Mouse (Mus musculus) T-helper 1 cell (primary cell): Measurements from ENCODE around the gene Gpr35.
"Not testable (repeated sequence)": the region's sequence is repeated elsewhere in the genome, so short reads cannot be mapped to it uniquely, and the experiment has no call there.

ENCODE experiments used
- in situ Hi-C: fragments of 300-600 bp; cut with MboI, MseI; formaldehyde crosslinking; loops from one replicate; pipeline ENCODE4 v1.15.1; 2025; ENCODE audit warnings: high pct_unique_total_duplicates

Gene Gpr35

GRCm38 (mm10) chr1:92933611-92934010, 17.1 kb upstream of the Gpr35 start:
- in situ Hi-C loops, result loop anchor here (25.0 kb wide), 1 partner anchor 1529 kb away; no protein-coding TSS in a partner anchor

- in situ Hi-C loops, result loop anchor here (25.0 kb wide), 1 partner anchor 1528 kb away; no protein-coding TSS in a partner anchor
Observed at GRCm38 (mm10) chr1:92934182-92934827, 16.4 kb upstream of the Gpr35 start, which contains the start of gene Capn10. Capn10 (plus strand) TSS chr1:92934376.

GRCm38 (mm10) chr1:92935054-92935962, 15.4 kb upstream of the Gpr35 start:
- in situ Hi-C loops, result loop anchor here (25.0 kb wide), 1 partner anchor 1527 kb away; no protein-coding TSS in a partner anchor

GRCm38 (mm10) chr1:92935977-92936376, 14.7 kb upstream of the Gpr35 start:
- in situ Hi-C loops, result loop anchor here (25.0 kb wide), 1 partner anchor 1526 kb away; no protein-coding TSS in a partner anchor

- in situ Hi-C loops, result loop anchor here (25.0 kb wide), 1 partner anchor 1526 kb away; no protein-coding TSS in a partner anchor
Observed at GRCm38 (mm10) chr1:92936467-92936866, 14.2 kb upstream of the Gpr35 start.

DNA sequence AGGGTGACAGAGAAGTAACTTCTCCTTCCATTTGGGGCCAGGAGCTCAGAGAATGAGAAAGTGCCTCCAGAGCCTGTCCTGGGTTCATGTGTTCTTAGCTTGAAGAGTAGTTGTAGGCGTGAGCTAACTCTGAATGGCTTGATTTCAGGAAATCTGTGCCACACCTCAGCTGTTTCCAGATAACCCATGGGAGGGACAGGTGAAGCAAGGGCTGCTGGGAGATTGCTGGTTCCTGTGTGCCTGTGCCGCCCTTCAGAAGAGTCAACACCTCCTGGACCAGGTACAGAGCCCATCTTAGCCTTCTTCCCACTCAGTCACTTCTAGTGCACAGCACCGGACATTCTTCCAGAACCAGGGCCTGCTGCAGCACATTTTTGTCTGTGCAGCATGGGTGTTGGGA, 12.9 kb upstream of the Gpr35 start:
- in situ Hi-C loops, result loop anchor here (25.0 kb wide), 1 partner anchor 1525 kb away; no protein-coding TSS in a partner anchor

GRCm38 (mm10) chr1:92939746-92940145, 10.9 kb upstream of the Gpr35 start:
- in situ Hi-C loops, result loop anchor here (10.0 to 25.0 kb wide), 2 partner anchors 605 to 1523 kb away; no protein-coding TSS in a partner anchor

DNA sequence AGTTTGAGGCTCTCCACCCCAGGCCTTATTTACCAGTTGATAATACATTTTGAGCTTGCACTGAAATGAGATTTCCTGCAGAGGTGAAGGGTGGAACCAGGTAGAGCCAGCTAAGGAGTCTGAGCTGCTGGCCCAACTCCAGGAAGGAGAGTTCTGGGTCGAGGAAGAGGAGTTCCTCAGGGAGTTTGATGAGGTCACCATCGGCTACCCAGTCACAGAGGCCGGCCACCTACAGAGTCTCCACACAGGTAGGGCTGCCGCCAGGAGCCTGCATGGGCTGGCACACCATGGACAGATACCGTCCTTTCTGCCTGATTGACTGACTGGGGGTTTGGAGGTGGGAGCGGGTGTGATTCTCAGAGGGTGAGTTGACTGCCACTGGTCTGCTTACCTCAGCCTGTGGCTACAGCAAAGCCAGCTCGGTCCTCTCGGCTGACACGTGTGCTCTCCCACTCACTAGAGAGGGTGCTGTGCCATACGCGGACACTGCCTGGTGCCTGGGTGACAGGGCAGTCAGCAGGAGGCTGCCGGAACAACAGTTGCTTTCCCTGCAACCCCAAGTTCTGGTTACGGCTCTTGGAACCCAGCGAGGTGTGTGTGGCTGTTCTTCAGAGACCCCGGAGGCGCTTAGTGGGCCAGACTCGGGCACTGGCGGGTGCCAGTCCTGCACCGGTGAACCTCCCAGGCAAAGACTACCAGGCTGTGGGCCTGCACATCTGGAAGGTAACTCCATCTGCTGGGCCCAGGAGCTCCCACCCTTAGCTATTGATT, 7.3 kb upstream of the Gpr35 start:
- in situ Hi-C loops, result loop anchor here (10.0 to 25.0 kb wide), 2 partner anchors 601 to 1519 kb away; no protein-coding TSS in a partner anchor

- in situ Hi-C loops, result loop anchor here (10.0 to 25.0 kb wide), 2 partner anchors 597 to 1514 kb away; no protein-coding TSS in a partner anchor
Observed at GRCm38 (mm10) chr1:92947966-92948365, 2.7 kb upstream of the Gpr35 start.

DNA sequence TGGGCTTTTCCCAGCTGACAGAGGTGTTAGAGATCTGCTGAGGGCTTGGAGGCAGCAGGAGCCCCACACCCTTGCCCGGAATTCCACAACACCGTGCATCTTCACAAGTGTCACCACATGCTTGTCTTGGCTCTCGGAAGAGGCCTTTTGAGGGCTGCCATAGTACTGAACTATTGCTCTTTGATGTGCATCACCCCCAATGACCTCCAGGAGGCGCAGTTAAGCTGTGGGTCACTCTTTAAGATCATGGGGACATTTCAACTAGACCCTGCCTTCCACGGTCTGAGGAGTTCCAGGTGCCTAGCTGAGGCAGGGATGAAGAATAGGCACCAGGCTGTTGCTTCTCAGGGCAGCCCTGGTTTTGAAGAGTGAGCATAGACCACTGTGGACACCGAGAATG, 1.2 kb upstream of the Gpr35 start:
- in situ Hi-C loops, result loop anchor here (10.0 to 25.0 kb wide), 2 partner anchors 595 to 1513 kb away; no protein-coding TSS in a partner anchor

GRCm38 (mm10) chr1:92953641-92954040, 3.0 kb downstream of the Gpr35 start:
- in situ Hi-C loops, result no loop called here

DNA sequence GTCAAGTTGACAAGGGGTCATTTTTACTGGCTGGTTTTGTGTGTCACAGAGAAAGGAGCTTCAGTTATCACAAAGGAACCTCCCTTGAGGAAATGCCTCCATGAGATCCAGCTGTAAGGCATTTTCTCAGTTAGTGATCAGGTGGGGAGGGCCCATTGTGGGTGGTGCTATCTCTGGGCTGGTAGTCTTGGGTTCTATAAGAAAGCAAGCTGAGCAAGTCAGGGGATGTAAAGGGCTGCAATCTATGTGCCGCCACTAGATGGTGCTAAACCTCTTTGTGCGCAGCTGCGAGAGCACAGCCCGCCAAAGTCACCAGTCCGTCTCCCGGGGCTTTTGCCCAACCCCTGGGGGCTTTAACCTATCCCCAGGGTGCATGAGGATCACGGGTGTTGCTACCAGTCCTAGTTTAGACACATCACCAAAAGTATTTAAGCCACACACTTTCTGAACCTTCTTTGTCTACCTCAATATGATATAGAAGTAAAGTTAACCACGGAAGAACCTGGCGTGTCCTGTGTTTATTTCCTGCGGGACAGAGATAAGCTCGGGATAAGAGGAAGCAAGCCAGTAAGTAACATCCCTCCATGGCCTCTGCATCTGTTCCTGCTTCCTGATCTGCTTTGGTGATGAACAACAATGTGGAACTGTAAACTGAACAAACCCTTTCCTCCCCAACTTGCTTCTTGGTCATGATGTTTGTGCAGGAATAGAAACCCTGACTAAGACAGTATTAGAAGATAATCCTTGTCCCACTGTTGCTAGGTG, 6.1 kb downstream of the Gpr35 start:
- in situ Hi-C loops, result not testable (repeated sequence)

- in situ Hi-C loops, result no loop called here
Observed at GRCm38 (mm10) chr1:92958999-92959398, 8.3 kb downstream of the Gpr35 start.

DNA sequence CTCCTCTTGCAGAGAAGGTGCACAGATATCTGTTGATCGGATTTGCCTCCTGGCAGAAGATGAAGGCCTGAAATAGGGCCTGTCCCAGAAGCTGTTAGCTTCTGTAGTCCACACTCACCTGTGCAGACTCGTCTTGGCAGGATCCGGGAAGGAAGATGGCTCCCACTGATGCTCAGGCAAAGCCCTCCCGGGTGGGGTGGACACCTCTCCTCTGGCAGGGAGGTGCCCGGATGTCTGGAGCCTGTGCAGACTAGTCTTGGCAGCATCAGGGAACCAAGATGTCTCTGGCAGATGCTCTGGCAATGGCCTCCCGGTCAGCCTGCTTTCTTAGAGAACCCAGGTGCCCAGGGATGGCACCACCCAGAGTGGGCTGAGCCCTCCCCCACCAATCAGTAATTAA, 20.1 kb downstream of the Gpr35 start:
- in situ Hi-C loops, result not testable (repeated sequence)

DNA sequence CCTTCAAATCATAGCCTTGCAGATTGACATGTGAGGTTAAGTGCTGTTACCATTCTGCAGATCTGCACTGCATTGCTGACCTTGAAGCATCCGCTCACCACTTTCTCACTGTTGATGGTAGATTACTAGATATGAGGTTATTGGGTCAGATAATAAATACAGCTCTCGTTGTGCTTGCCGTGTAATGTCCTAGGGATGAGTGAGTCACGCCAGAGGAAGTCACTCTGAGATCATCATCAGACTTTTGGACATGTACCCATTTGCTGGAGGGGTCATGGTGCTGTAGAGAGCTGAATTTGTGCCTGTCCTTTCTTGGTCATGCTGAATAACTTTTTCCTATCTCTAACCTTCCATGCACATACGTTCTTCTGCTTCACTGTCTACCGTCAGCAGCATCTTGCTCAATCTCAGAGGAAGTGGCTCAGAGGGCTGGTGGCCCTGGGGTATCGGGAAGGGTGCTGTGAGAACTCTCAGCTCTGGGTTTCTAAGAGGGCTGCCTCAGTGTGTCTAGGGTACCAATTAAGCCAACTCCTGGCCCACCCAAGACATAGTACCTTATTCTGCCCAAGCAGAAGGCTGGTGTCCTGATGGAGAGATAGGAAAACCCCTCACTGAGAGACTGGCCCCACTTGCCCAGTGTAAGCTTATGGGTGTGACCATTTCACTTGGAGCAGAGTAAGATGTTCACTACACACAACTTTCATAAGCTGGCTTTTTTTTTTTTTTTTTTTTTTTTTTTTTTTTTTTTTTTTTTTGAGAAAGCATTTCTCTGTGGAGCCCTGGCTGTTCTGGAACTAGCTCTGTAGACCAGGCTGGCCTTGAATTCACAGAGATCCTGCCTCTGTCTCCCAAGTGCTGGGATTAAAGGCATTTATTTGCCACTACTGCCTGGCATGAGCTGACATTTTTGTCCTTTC, 21.5 kb downstream of the Gpr35 start:
- in situ Hi-C loops, result no loop called here

DNA sequence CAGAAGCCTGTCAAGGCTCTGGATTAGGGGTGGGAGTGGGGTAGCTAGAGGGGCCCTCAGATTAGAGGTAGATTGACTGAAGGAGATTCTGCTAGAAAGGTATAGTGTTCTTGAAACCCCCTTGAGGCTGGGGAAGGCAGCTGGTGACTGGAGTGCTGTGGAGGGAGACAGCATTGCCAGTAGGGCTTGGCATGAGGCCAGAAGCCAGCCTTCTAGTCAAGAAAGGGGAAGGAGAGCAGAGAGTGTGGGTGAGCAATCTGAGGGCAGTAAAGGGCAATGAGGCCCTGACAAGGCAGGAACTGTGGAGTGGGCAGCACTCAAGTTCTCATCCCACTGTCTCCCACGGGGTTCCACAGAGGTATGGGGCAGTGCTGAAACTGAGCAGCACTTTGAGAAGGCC, 22.2 kb downstream of the Gpr35 start:
- in situ Hi-C loops, result no loop called here

GRCm38 (mm10) chr1:92976141-92976566, 25.5 kb downstream of the Gpr35 start:
- in situ Hi-C loops, result no loop called here

DNA sequence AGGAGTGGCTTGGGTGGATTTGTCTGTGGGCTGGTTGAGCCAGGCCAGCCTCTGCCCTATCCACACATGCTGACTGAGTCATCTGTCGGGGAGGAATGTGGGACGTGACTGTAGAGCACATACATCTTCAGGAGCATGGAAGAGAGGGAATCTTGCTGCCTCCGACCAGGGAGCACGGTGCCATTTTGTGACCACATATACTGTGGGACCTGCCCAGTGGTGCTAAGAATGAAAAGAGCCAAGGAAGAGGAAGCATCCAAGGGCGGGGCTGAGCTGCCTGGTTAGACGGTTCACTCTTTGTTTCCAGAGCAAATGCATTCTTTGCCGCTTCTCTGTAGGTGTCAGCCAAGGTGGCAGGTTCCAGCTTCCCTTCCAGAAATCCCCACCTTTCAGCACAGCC, 28.0 kb downstream of the Gpr35 start:
- in situ Hi-C loops, result no loop called here

DNA sequence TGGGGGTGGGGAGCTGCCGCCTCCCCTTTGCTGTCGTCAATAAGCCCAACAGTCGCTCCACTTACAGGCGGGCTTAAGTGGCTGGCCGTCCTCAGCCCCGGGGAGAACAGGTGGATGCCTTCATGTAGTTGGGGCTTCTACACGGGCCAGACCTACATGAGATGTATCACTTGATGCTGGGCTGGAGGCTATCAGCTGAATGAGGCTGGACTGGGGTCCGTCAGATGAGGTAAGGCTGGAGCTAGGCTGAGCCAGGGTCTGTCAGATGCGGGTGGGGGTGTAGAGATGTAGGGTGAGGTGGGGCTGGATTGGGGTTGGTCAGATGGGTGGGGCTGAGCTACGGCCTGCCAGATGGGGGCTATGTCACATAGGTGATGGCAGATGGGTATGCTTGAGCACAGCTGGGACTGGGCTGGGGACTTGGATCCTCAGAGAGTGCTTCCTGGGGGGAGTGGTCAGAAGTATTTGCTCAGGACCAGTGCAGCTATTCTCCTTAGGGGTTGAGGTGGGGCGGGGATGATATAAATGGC, 28.5 kb downstream of the Gpr35 start:
- in situ Hi-C loops, result no loop called here
